ENCODE assay signal across 8 mouse cellular contexts in the genomic region with DNA sequence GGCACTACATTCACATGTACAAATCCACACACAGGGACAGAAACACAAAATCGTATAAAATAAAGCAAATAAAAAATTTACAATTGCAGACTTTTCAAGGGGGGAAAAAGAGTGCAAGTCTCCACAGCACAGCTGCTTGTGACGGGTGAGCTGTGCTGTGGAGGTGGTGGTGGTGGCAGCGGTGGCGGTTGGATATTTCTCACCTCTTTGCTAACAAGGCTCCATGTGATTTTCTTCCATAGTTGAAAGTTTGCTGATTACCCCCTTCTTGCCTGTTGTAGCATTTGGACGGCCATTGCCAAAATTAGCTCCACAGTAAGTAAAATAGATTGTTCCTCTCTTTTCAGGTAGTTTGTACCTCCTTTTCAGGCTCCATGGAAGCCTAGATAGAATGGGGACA. TPM values are rescaled to one million over a fixed set of nuclear protein-coding genes. Genes with fewer than 3 reads are reported as not detected.
DNase-seq lines count a peak whose midpoint lies in the region; ATAC-seq and TF ChIP-seq lines count a peak whose summit lies in the region.

A gene (plus strand): TSS at position 301 of the 400 bp plus-strand sequence.

- no peak for TF ChIP-seq RAD21 in MEL (IDR thresholded peaks at IDR 0.05; ENCODE audit: low read depth, low read length)

- H3K4me3 ChIP-seq in cerebellum, adult 2 months (replicated peaks; ENCODE audit: insufficient read depth, low read depth, low read length), result no peak within 1 kb of the TSS
- H3K4me3 ChIP-seq in MEL (ENCODE audit: control insufficient read depth in 1 of 2, insufficient read depth in 1 of 2, low read depth in 2 of 2, low read length in 2 of 2), result no peak within 1 kb of the TSS
- H3K4me3 ChIP-seq in forebrain, embryonic 16.5 days (replicated peaks; ENCODE audit: low read length), result no peak within 1 kb of the TSS
- no peak within 1 kb of the TSS for H3K4me3 ChIP-seq in hindbrain, embryonic 13.5 days
- no peak within 1 kb of the TSS for H3K4me3 ChIP-seq in liver, embryonic 15.5 days (replicated peaks)

- TF ChIP-seq POLR2A in cerebellum, adult 2 months (IDR thresholded peaks at IDR 0.05; ENCODE audit: borderline replicate concordance, insufficient read depth, low read length), result no peak
- TF ChIP-seq POLR2A in MEL (IDR thresholded peaks at IDR 0.05; ENCODE audit: control insufficient read depth in 1 of 2, insufficient read depth in 1 of 2, low read depth in 1 of 2, low read length in 2 of 2, poor library complexity in 1 of 2), result no peak

- no peak for TF ChIP-seq CTCF in cerebellum, adult 2 months (IDR thresholded peaks at IDR 0.05; ENCODE audit: borderline replicate concordance, insufficient read depth, low read depth, low read length)
- no peak for TF ChIP-seq CTCF in MEL (IDR thresholded peaks at IDR 0.05 in 2 of 3, conservative IDR thresholded peaks at IDR 0.05 in 1 of 3; ENCODE audit: control insufficient read depth in 1 of 3, insufficient read depth in 1 of 3, low read depth in 2 of 3, low read length in 3 of 3, poor library complexity in 1 of 3, severe bottlenecking in 1 of 3)

- H3K9me3 ChIP-seq in MEL (replicated peaks; ENCODE audit: insufficient read depth, low read length), result no peaks in the 10 kb centered on the region
- H3K9me3 ChIP-seq in forebrain, embryonic 16.5 days (ENCODE audit: control insufficient read depth, low read length), result no peaks in the 10 kb centered on the region
- H3K9me3 ChIP-seq in hindbrain, embryonic 13.5 days, result no peaks in the 10 kb centered on the region
- no peaks in the 10 kb centered on the region for H3K9me3 ChIP-seq in liver, embryonic 15.5 days (replicated peaks)

- no peak within 1 kb of the TSS for H3K9ac ChIP-seq in MEL (ENCODE audit: control insufficient read depth, low read depth, low read length, poor library complexity, severe bottlenecking)
- no peak within 1 kb of the TSS for H3K9ac ChIP-seq in forebrain, embryonic 16.5 days (replicated peaks; ENCODE audit: low read depth, low read length)
- no peak within 1 kb of the TSS for H3K9ac ChIP-seq in hindbrain, embryonic 13.5 days
- H3K9ac ChIP-seq in liver, embryonic 15.5 days, result no peak within 1 kb of the TSS

- ATAC-seq in forebrain, embryonic 16.5 days, result no peak
- ATAC-seq in hindbrain, embryonic 13.5 days (ENCODE audit: low FRiP score), result no peak
- no peak for ATAC-seq in liver, embryonic 15.5 days (ENCODE audit: insufficient read depth)

- peaks cover 7% of the 10 kb centered on the region; the same call in 1 of the 2 replicates for H3K4me1 ChIP-seq in cerebellum, adult 2 months (ENCODE audit: control insufficient read depth, insufficient read depth, low read length)
- H3K4me1 ChIP-seq in MEL (ENCODE audit: control insufficient read depth in 1 of 2, insufficient read depth in 2 of 2, low read length in 2 of 2), result peaks cover 3% of the 10 kb centered on the region in 2 experiments; a peak in 3 of 4 replicates
- peaks cover 7% of the 10 kb centered on the region for H3K4me1 ChIP-seq in forebrain, embryonic 16.5 days (replicated peaks; ENCODE audit: control insufficient read depth, insufficient read depth, low read length)
- H3K4me1 ChIP-seq in hindbrain, embryonic 13.5 days (replicated peaks), result peaks cover 21% of the 10 kb centered on the region
- peaks cover 12% of the 10 kb centered on the region for H3K4me1 ChIP-seq in liver, embryonic 15.5 days (replicated peaks)

- no peaks in the 10 kb centered on the region; the same call in 1 of the 2 replicates for H3K79me2 ChIP-seq in MEL (ENCODE audit: control insufficient read depth, insufficient read depth, low read length, poor library complexity)

- 93% methylated on average over 5 of the region's 5 CpGs for WGBS in cerebellum, adult 2 months
- 91% methylated on average over 5 of the region's 5 CpGs for WGBS in forebrain, embryonic 16.5 days
- 96% methylated on average over 5 of the region's 5 CpGs for WGBS in hindbrain, embryonic 13.5 days
- 83% methylated on average over 5 of the region's 5 CpGs for WGBS in liver, embryonic 15.5 days (ENCODE audit: insufficient replicate concordance)

- no peak within 1 kb of the TSS for H3K27ac ChIP-seq in cerebellum, adult 2 months (ENCODE audit: insufficient read depth, low read length)
- H3K27ac ChIP-seq in MEL (ENCODE audit: control insufficient read depth, low read depth, low read length), result no peak within 1 kb of the TSS
- H3K27ac ChIP-seq in forebrain, embryonic 16.5 days (ENCODE audit: low read length), result no peak within 1 kb of the TSS
- H3K27ac ChIP-seq in hindbrain, embryonic 13.5 days, result no peak within 1 kb of the TSS
- no peak within 1 kb of the TSS for H3K27ac ChIP-seq in liver, embryonic 15.5 days (replicated peaks)

- no peak for TF ChIP-seq EP300 in MEL (IDR thresholded peaks at IDR 0.05; ENCODE audit: low read depth in 1 of 2, low read length in 2 of 2)

- DNase-seq in cerebellum, adult 2 months, result no peak
- DNase-seq in cerebellum, postnatal 25 days, result no peak
- no peak for DNase-seq in MEL (ENCODE audit: low read depth, low spot score)
- DNase-seq in retina, embryonic 14.5 days (ENCODE audit: low spot score), result no peak
- no peak for DNase-seq in B cell, adult 2 months

- no peaks in the 10 kb centered on the region for H3K27me3 ChIP-seq in cerebellum, adult 2 months (ENCODE audit: control insufficient read depth, insufficient read depth, low read length)
- no peaks in the 10 kb centered on the region for H3K27me3 ChIP-seq in MEL (ENCODE audit: control insufficient read depth in 1 of 2, insufficient read depth in 2 of 2, low read length in 2 of 2)
- no peaks in the 10 kb centered on the region for H3K27me3 ChIP-seq in forebrain, embryonic 16.5 days (replicated peaks; ENCODE audit: control insufficient read depth, insufficient read depth, low read length)
- no peaks in the 10 kb centered on the region for H3K27me3 ChIP-seq in hindbrain, embryonic 13.5 days
- H3K27me3 ChIP-seq in liver, embryonic 15.5 days, result no peaks in the 10 kb centered on the region

- peaks cover 12 to 42% of the 10 kb centered on the region in 2 experiments for H3K36me3 ChIP-seq in MEL (ENCODE audit: control insufficient read depth in 1 of 2, insufficient read depth in 2 of 2, low read length in 2 of 2)
- peaks cover 32% of the 10 kb centered on the region for H3K36me3 ChIP-seq in forebrain, embryonic 16.5 days (ENCODE audit: control insufficient read depth, insufficient read depth)
- H3K36me3 ChIP-seq in hindbrain, embryonic 13.5 days, result peaks cover 85% of the 10 kb centered on the region
- H3K36me3 ChIP-seq in liver, embryonic 15.5 days (replicated peaks), result peaks cover 81% of the 10 kb centered on the region

- H3K4me2 ChIP-seq in forebrain, embryonic 16.5 days (ENCODE audit: low read length), result no peak within 1 kb of the TSS
- no peak within 1 kb of the TSS for H3K4me2 ChIP-seq in hindbrain, embryonic 13.5 days
- no peak within 1 kb of the TSS for H3K4me2 ChIP-seq in liver, embryonic 15.5 days

TF ChIP-seq in MEL, 35 proteins besides CTCF, POLR2A, EP300 and RAD21:
- TF ChIP-seq MEF2A (IDR thresholded peaks at IDR 0.05; ENCODE audit: extremely low read depth, insufficient replicate concordance, low read depth, low read length, poor library complexity, severe bottlenecking) (no peak), USF2 (IDR thresholded peaks at IDR 0.05; ENCODE audit: borderline replicate concordance in 1 of 2, insufficient read depth in 1 of 2, low read depth in 1 of 2, low read length in 2 of 2) (no peak), JUND (IDR thresholded peaks at IDR 0.05; ENCODE audit: low read depth, low read length) (no peak), ETS1 (IDR thresholded peaks at IDR 0.05; ENCODE audit: low read depth, low read length) (no peak)
TF ChIP-seq in MEL: peak in this region for 0.

RNA-seq across cellular contexts. Expression of the gene that starts here (rescaled TPM):
- polyA plus RNA-seq in cerebellum, adult 2 months (2012; rRNA removed), result 55.5 TPM in 2 replicates
- total RNA-seq in MEL (2012; rRNA removed), result 18.2 and 20.9 TPM in 2 replicates
- 10 to 100 TPM; 58.6 to 61.0 TPM for polyA plus RNA-seq in MEL (2012; ENCODE audit: insufficient read depth in 1 of 2, insufficient read length in 2 of 2, low read depth in 1 of 2, low replicate concordance in 2 of 2, missing spikeins in 1 of 2)
- polyA plus RNA-seq in forebrain, embryonic 16.5 days (2015; fragmentation: Nextera tagmentation; extraction: Ambion mirVana), result 52.5 and 54.6 TPM in 2 replicates
- polyA plus RNA-seq in hindbrain, embryonic 13.5 days (2015; fragmentation: Nextera tagmentation; extraction: Ambion mirVana), result 48.7 and 50.2 TPM in 2 replicates
- polyA plus RNA-seq in liver, embryonic 15.5 days (2015; fragmentation: Nextera tagmentation; extraction: Ambion mirVana), result 14.4 and 16.2 TPM in 2 replicates
